Mouse (Mus musculus) hindbrain, embryonic 16.5 days (tissue): Measurements from ENCODE around the gene Fam185a. TPM values are rescaled to one million over a fixed set of nuclear protein-coding genes. Genes with fewer than 3 reads are reported as not detected.

Experiments used
- polyA plus RNA-seq: library from polyadenylated mRNA; unstranded; fragments of >200 nt; fragmentation: Nextera tagmentation; extraction: Ambion mirVana; gene quantifications from 2 replicates; pipeline ENCODE4 v1.2.1, GENCODE M21; 2015

Gene Fam185a
- polyA plus RNA-seq, 1 experiment from 2014 or later: 10.3 TPM

Other genes with a start within 250 kb of the Fam185a start
- gene Gsap, start 238.7 kb upstream of the Fam185a start, polyA plus RNA-seq: 14.6 TPM in 2 replicates
- 3.1 and 4.9 TPM in 2 replicates for gene Fgl2, start 52.3 kb upstream of the Fam185a start, polyA plus RNA-seq
- gene Ccdc146, start 281 bp upstream of the Fam185a start, polyA plus RNA-seq: 0.75 and 0.76 TPM in 2 replicates
- 5.7 and 8.5 TPM in 2 replicates for gene Lrrc17, start 118.6 kb downstream of the Fam185a start, polyA plus RNA-seq
- 0.10 and 0.21 TPM in 2 replicates for gene Fbxl13, start 220.7 kb downstream of the Fam185a start, polyA plus RNA-seq
- gene Armc10, start 220.9 kb downstream of the Fam185a start, polyA plus RNA-seq: 40.5 and 45.3 TPM in 2 replicates